29 mouse cellular contexts compared by ENCODE assay signal in genomic region chr7:19914558-19914957, GRCm38 (mm10). TPM values are rescaled to one million over a fixed set of nuclear protein-coding genes. Genes with fewer than 3 reads are reported as not detected.
"Had no signal": no experiment of that assay in that cellular context is flagged by ENCODE, and none has a peak within 500 bp of the region (broad histone marks: within the 10 kb centered on the region; RNA-seq: fewer than 3 reads in every experiment).

No protein-coding gene starts in this region.

- ATAC-seq: forebrain, embryonic 16.5 days; hindbrain, postnatal 0 days; intestine, embryonic 16.5 days had no signal

- H3K27me3 ChIP-seq: heart, embryonic 13.5 days; heart, embryonic 15.5 days; hindbrain, embryonic 13.5 days; hindbrain, embryonic 15.5 days; kidney, embryonic 15.5 days; limb, embryonic 13.5 days had no signal

- H3K4me1 ChIP-seq: heart, embryonic 15.5 days; hindbrain, embryonic 13.5 days; hindbrain, embryonic 15.5 days; kidney, embryonic 15.5 days; limb, embryonic 13.5 days had no signal

- DNase-seq: gastrocnemius, postnatal 14 days; gastrocnemius, postnatal 36 days; heart, adult 18-20 months; heart, postnatal 14 days; heart, postnatal 36 days; kidney, adult 11 months; kidney, adult 2 months; kidney, adult 9 months; kidney, postnatal 14 days; kidney, postnatal 36 days; layer of hippocampus, adult 9-11 months; layer of hippocampus, postnatal 36 days; left cerebral cortex, postnatal 4 days had no signal

- H3K4me3 ChIP-seq: heart, embryonic 13.5 days; heart, embryonic 15.5 days; hindbrain, embryonic 13.5 days; hindbrain, embryonic 15.5 days; kidney, embryonic 15.5 days; limb, embryonic 13.5 days had no signal

- H3K27ac ChIP-seq: heart, embryonic 13.5 days; heart, embryonic 15.5 days; hindbrain, embryonic 13.5 days; hindbrain, embryonic 15.5 days; hindbrain, postnatal 0 days; kidney, embryonic 15.5 days; kidney, postnatal 0 days; limb, embryonic 13.5 days had no signal

- H3K9me3 ChIP-seq: heart, embryonic 13.5 days; heart, embryonic 15.5 days; hindbrain, embryonic 13.5 days; hindbrain, embryonic 15.5 days; kidney, embryonic 15.5 days; limb, embryonic 13.5 days had no signal

RNA-seq across cellular contexts. Expression of gene Ceacam19, which starts 26.8 kb away (rescaled TPM):
- polyA plus RNA-seq: forebrain, embryonic 16.5 days; frontal cortex, adult 2 months; heart, embryonic 11.5 days; heart, embryonic 13.5 days; heart, embryonic 15.5 days; heart, postnatal 0 days; hindbrain, embryonic 11.5 days; hindbrain, embryonic 13.5 days; hindbrain, embryonic 15.5 days; hindbrain, postnatal 0 days; intestine, embryonic 14.5 days; intestine, embryonic 16.5 days; kidney, embryonic 15.5 days; limb, embryonic 11.5 days had no signal

RNA-seq across cellular contexts. Expression of gene Igsf23, which starts 36.0 kb away (rescaled TPM):
- polyA plus RNA-seq: forebrain, embryonic 16.5 days; hindbrain, embryonic 11.5 days; hindbrain, embryonic 15.5 days; hindbrain, postnatal 0 days had no signal

RNA-seq across cellular contexts. Expression of gene Ceacam20, which starts 50.7 kb away (rescaled TPM):
- polyA plus RNA-seq: forebrain, embryonic 16.5 days; frontal cortex, adult 2 months; heart, embryonic 11.5 days; heart, embryonic 13.5 days; heart, embryonic 15.5 days; heart, postnatal 0 days; hindbrain, embryonic 11.5 days; hindbrain, embryonic 13.5 days; hindbrain, embryonic 15.5 days; hindbrain, postnatal 0 days; kidney, embryonic 15.5 days; kidney, postnatal 0 days; limb, embryonic 11.5 days; limb, embryonic 13.5 days had no signal

RNA-seq across cellular contexts. Expression of gene Ceacam16, which starts 53.5 kb away (rescaled TPM):
- polyA plus RNA-seq: frontal cortex, adult 2 months; heart, embryonic 11.5 days; heart, embryonic 15.5 days; heart, postnatal 0 days; hindbrain, embryonic 11.5 days; intestine, embryonic 14.5 days; intestine, embryonic 16.5 days; kidney, embryonic 15.5 days; kidney, postnatal 0 days; limb, embryonic 11.5 days; limb, embryonic 13.5 days had no signal
